Mouse (Mus musculus): ENCODE results near the gene Poc1b.

The Poc1b gene

DNA sequence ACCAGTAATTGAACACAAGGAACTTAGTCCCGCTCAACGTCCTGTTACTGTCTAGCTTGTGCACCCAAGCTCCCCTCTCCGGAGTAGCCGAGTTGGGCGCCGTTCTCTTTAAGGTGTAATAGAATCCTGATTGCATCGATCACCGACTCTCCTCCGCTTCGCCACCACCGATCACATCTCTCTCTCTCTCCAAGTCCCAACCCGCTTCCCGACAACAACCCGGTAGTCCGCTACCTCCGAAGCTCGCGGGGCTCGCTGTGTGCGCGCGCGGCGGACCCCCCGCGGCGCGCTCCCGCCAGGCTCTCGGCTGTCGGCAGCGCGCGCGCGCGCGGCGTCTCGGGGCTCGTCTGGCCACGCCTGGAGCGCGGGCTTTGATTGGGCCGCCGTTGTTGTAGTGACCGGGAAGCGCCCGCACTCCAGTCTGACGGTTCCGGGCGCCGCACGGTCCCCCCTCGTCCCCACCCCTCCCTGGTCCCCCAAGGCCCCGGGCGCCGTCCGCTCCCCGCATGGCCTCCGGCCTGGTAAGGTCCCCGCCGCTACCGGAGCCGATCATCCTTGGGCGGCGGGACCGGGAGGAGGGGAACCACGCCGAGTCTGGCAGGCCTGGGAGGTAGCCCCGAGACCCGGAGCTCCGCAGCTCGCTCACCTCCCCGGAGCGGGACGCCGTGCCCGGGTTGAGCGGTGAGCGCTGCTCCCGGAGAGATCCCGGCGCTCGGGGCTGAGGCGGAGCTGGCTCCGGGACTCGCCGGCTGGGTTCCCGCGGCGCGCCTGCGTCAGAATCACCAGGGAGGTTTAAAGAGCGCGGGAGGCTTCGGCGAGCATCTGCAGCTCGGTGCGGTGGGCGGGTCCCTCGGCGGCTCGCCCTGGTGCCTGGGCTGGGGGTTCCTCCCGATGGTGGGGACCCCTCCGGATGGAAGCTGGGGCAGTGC lies at the start of gene Poc1b:
Gene Poc1b, plus strand, starts transcription at position 334 of the 929 bp plus-strand sequence.
- peak; percentile 92 for DNase-seq (ENCODE audit: low spot score in 2 of 2)

DNA sequence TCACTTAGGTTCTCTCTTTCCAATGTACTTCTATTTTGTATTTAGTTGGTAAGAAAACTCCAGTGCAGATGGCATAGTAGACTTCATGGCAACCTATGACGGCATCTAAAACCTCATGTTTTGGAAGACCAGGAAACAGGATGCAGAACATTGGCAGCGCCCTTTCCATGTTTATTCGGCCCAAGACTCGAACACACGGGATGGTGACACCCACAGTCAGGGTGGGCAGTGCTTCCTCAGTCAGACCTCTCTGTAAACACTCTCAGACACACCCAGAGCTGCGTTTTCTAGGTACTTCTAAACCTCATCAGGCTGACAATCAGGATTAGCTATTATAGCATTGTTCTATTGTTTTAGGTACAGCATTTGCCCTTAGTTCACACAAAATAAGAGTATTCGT lies 46.2 kb upstream of the Poc1b start:
- no peak for DNase-seq (ENCODE audit: low spot score in 2 of 2)

DNA sequence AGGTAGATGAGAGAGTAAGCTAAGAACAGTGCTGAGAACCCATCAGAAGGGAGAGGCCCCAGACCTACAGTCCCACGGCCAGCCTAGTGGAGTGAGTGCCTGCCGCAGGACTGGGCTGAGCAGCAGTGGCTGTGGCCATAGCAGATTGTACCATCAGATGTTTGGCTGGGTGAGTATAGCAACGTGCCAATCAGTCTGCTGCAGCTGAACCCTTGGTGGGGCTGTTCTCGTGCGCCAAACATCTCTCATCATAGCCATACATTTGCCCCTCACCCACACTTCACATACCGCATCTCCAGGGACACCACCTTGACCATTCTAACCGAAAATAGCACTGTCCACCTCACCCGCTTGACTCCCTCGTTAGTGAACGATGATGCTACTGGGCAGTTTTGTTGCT lies 45.4 kb upstream of the Poc1b start:
- no peak for DNase-seq (ENCODE audit: low spot score in 2 of 2)

DNA sequence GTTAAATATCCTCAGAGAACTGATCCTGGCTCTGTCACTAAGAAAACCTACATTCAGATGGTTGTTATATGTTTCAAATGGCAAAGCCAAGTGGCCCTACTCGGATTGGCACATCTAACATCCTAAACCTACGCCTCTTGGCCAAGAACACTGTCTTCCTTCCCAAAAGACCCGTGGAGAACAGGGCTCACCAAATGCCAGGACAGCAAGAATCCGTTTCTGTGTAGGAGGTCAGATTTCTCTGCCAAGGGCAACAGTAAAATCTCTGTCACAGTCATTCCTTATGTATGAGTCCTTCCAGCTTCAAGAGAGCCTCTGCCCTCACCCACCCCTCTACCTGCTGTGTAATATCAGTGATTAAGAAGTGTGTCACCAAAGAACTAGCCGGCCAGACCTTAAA lies 44.3 kb upstream of the Poc1b start:
- DNase-seq (ENCODE audit: low spot score in 2 of 2): no peak

DNA sequence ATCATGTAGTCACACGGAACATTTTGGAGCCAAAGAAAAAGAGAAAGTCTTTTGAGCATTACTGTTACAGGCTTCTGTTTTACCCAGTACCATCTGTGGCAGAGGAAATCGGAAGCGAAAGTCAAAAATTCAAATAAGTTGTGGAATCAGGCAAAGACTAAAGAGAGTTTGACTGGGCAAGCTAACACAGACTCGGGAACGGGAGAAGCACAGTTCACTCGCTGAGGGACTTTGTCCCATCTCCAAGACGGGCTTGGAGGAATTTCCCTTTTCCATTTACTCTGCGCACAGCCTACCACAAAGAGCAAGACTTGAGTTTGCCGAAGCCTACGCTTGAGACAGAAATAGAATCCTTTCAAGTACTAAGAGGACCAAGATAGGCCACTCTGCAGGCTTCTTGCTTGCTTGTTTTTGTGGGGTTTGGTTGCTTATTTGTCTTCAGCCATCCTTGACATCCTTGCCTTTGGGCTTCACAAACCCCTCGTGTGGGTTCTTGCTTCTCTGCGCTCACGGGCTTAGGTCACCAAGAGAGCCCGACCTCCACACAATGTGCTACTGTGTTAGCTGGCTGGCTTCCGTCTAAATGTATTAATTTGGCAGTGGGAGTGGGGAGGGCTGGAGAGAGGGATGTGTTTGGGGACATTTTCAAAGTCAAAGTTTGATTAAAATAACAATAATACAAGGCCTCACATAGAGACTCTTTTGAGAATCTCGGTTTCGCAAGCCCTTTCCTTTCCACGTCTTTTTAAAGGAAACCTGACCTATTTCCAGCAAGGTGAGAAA lies 30.5 kb upstream of the Poc1b start:
- peak; percentile 27 to 30 for DNase-seq (ENCODE audit: low spot score in 2 of 2)

DNA sequence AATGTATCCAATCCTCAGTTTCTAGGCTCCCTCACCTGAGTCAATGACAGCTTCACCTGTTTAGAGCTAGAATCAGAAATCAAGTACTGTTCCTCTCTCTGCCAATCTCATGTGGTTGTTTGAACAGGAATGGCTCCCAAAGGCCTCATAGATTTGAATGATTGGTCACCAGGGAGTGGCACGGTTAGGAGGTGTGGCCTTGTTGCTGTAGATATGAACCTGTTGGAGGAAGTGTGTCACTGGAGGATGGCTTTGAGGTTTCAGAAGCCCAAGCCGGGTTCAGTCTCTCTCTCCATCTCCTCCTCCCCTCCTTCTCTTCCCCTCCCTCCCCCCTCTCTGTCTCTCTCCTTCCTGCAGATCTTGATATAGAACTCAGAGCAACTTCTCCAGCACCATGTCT lies 28.2 kb upstream of the Poc1b start:
- peak in 1 of 2 experiments; percentile 8 for DNase-seq (ENCODE audit: low spot score in 2 of 2)

DNA sequence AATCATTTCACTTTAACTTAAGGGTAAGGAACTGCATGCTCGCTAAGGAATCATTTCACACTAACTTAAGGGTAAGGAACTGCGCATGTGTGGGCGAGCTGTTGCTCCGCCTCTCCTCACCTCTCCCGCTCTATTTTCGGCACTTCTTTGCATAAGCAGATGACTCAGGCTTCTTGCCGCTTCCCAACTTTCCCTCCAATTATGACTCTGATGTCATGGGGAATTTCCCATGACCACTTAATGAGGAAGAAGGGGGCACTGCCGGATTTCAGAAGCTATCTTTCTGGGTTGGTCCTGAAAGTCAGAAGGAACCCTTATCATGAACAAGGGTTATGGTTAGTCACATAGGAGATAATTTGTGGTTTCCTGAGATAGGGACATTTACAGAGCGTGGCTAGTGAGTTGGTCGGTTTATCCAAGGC lies 25.3 kb upstream of the Poc1b start:
- peak; percentile 38 to 54 for DNase-seq (ENCODE audit: low spot score in 2 of 2)

DNA sequence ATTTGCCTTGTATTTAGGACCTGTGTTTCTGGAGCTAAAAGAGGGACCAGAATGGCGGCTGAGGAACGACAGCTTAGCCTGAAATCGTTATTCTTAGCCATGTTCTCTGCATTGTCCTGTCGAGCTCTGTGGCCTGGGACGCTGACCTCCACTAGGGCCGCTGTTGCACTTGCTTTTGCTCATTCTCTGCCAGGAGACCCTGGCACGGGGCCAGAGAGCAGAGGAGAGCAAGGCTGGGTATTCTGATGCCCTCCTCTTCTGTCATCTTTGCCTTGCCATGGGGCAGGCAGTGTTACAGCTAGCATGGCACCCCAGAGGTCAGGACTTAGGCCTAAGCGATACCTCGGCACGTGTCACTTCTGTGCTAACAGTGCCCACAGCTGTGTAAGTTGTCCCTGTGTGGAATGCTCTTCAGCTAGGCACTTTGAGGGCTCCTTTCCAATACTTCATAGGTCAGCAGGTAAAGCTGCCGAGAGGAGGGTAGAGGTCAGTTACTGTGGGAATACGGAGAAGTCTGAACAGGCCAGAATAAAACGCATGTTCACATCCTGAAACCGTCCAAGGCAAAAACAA lies 23.3 kb upstream of the Poc1b start:
- DNase-seq (ENCODE audit: low spot score in 2 of 2): peak in 1 of 2 experiments; percentile 41

DNA sequence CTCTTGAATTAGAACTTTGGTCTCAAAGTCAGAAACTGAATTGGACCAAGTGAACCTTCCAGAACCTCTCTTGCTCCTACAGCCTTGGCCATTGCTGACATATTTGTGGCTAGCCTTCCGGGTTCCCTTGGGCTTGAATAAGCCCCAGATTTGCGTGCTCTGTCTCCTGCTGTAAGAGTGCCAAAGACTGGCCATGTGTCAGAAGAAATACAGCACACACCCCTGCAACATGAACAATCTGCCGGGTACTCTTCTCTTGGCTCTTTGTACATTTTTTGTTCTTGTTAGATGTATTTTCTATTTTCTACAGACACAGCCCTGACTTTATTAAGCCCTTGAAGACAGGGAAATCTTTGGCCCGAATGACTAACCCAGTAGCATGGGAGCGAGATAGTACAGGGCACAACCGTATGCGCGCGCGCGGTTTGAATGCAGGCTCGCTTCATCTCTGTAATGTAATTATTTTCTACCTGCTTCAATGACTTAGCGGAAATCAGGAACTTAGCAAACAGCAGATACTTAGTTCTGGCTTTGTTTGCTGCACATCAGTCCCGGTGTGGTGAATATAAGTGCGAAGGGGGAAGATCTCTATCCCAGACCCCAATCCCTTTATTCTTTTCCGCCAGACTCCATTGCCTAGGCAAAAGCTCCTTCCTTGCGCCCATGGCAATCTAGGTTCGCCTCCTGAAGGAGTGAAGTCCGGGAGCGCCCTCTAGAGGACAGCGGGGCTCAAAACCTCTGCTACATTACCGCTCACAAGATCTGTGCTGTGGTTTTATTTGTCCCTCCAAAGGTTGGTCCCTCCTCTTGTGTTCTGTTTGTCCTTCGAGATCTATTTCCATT lies 22.2 kb upstream of the Poc1b start:
- DNase-seq (ENCODE audit: low spot score in 2 of 2): peak; percentile 88 to 94

DNA sequence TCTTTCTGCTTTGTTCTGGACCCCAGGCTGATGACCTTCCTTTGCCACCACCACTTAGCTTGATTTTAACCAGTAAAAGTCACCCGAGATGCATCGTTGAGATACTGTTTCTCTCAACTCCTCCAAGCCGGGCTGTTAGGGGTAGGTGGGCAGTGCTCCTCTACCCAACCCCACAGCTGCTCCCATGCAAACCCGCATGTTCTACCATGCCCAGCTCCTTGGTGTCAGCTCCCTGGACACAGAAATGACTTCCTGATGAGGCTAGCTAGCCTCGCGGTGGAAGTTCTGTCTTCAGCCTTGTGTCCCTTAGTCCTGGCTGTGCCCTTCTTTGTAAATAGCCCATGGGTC lies 21.6 kb upstream of the Poc1b start:
- DNase-seq (ENCODE audit: low spot score in 2 of 2): no peak

DNA sequence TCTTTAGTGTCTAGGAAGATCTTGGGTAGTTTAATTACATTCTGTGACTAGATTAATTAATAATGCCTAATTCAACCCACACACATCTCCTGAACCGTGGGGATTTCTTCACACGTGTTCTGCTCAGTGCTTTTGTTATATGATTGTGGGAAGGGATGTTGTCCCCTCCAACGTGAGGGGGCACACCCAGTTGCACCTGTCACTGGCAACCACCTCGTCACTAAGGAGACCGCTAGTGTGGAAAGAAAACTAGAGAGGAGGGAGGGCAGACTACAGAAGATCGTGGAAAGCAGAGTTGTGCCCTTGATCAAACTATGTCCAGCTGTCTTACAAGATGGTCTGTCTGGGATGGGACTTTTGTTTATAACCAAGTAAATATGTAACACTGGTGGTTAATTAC lies 20.8 kb upstream of the Poc1b start:
- DNase-seq (ENCODE audit: low spot score in 2 of 2): no peak

DNA sequence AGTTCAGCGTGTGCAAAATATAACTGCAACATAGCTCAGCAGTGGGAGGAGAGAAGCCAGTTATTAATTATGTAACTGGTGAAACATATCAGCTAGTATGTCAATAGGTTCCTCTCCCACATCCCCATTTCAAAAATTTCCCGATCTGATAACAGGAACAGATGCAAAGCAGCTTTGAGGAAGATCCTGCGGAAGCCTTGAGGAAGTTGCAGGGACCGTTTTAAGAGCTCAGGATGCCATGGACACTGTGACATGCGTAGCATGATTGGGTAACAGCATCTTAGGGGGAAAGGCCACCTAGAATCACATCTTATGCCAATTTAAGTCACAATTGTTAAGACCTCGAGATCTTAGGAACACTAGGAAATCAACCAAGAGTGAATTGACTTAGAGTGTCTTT lies 16.9 kb upstream of the Poc1b start:
- peak in 1 of 2 experiments; percentile 14 for DNase-seq (ENCODE audit: low spot score in 2 of 2)

DNA sequence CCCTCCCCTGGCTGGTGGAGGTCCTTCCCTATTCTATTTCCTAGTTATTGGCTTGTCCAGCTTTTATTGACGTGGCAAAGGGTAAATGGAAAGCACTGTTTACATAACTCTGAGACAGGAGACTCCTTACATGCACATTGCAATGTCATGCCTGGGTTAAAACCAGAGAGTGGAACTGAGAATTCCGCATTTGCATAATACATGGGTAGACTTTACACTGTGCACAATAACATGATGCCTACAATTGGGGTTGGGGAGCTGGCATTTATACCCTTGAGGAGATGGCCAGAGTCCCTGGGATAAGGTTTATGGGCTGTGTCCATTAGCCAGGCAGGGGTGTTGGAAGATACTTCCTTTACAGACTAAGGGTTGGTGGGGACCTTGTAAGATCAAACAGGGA lies 13.5 kb upstream of the Poc1b start:
- DNase-seq (ENCODE audit: low spot score in 2 of 2): peak in 1 of 2 experiments; percentile 9

DNA sequence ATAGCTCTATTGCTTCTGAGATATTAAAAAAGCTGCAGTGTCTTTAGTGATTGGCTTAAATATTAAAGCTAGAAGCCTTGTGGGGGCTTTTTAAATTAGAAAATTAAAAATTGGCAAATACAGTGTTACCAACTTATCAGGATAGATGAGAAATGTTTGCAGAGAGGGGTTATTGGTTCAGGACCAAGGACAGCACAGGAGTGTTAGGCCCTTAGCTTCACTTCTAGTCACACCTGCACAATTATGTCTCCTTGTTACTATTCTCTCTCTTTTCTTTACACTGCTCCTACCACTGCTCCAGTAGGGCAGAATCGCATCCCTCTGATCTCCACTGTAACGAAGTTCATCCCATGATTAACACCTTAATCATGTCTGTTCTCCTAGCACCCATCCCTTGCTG lies 11.7 kb upstream of the Poc1b start:
- DNase-seq (ENCODE audit: low spot score in 2 of 2): peak in 1 of 2 experiments; percentile 2

DNA sequence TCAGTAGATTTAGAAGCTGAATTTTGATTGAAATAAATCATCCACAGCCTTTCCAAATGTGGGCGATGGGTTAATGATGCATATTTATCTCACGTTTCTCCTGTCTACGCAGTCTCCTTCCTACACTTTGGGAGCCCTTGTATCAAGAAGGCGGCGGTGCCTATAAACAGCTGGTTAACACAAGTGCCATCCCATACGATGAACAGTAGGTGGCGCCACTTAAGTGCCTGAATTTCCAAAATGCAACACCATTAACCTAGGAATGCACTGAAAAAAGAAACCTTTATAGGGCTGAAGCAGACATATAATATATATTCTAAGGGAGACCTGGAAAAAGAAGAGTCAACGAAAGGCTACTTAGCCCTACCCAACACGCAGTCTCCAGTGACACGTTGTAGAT lies 9.5 kb upstream of the Poc1b start:
- DNase-seq (ENCODE audit: low spot score in 2 of 2): peak in 1 of 2 experiments; percentile 70

DNA sequence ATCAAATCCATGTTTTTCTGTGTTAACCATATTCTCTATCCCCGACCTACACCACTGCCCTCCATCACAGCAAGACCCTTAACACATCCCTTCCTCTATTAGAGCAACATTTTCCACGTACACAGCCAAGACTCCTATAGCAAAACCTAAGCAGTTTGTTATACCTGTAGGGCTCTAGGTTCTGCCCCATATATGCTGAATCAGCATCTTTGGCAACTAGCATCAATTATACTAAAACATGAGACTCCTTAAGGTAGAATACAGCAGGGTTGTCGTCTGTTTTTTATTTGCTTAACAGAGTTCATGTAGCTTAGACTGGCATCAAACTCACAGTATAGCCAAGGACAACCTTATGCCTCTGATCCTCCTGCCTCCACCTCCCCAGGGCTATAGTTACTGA lies 1.3 kb upstream of the Poc1b start:
- peak in 1 of 2 experiments; percentile 19 for DNase-seq (ENCODE audit: low spot score in 2 of 2)

DNA sequence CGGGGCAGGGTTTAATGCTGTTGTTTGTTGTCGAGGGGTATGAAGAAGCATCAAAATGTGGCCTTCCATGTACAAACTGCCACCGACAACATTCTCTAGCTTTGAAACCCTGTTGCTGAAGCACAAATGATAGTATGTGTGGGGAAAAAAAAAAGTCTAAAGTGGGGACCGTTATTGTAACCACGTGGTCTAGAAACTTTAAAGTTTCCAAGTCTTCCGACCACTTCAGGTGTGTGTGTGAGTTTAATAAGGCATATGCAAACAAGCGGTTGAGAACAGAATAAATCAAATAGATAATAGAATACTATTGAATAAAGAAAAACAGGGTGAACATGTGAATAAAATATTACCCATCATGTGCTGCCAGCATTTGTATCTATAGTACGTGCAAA lies 529 bp upstream of the Poc1b start:
- DNase-seq (ENCODE audit: low spot score in 2 of 2): no peak

DNA sequence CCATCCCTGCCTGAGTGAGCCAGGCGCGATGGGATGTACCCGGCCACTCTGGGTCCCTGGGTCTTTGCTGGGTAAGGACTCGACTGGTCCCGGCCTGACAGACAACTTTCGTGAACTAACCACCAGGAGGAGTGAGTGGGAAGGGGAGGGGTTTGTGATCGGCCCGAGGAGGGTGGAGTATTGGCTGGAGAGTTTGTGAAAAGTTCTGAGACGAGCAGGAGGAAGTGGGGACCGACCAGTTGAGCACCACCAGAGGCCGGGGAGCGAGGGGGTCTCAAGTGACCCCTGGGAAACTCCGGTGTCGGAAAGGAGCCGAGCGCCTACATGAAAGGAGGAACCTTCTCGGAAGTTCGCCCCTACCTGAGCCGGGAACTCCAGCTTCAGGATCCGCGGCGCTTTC lies 1.1 kb downstream of the Poc1b start, which contains the start of gene Galnt4:
Gene Galnt4, plus strand, starts transcription at position 196 of the 400 bp plus-strand sequence.
- DNase-seq (ENCODE audit: low spot score in 2 of 2): peak; percentile 79 to 82

DNA sequence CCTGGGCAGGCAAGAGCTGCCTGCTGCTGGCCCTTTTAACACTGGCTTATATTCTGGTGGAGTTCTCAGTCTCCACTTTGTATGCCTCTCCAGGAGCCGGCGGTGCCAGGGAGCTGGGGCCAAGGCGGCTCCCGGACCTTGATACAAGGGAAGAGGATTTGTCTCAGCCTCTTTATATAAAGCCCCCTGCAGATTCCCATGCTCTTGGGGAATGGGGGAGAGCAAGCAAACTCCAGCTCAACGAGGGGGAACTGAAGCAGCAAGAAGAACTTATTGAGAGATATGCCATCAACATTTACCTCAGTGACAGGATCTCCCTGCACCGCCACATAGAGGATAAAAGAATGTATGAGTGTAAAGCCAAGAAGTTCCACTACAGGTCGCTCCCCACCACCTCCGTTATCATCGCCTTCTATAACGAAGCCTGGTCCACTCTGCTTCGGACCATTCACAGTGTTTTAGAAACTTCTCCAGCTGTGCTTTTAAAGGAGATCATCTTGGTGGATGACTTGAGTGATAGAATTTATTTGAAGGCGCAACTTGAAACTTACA lies 1.7 kb downstream of the Poc1b start:
- no peak for DNase-seq (ENCODE audit: low spot score in 2 of 2)

DNA sequence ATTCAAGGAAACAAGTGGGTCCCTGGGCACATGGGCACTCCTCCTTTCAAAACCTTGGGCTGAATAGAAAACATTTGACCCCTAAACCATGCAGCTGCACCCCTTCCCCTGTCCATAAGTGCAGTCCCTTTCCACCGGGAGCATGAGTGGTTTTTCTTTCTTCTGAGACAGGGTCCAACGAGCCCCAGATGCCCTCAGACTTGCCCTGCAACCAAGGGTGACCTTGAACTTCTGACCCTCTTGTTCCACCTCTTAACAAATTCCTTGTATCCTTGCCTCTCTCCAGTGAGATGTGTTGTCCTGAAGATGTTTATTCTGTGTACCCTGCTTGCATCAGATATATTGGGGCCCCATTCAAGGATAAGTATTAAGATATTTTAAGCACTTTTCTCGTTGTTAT lies 6.7 kb downstream of the Poc1b start:
- no peak for DNase-seq (ENCODE audit: low spot score in 2 of 2)

DNA sequence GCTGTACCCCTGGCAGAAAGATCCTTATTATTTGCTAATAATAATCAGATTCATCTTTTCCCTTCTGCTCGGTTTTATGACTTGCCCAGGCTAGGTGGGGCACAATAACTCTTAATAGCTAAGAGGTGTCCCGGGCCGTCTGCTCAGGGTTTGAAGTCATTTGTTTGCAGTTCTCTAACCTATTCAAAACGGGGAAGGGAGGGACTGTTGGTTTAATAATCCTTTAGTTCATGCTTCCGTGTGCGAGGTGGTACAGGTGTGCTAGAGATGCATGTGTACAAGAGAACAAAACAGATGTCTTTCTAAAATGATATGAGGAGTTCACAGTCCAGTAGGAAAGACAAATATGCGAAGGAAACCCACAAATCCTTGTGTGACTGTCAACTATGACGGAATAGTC lies 7.5 kb downstream of the Poc1b start:
- DNase-seq (ENCODE audit: low spot score in 2 of 2): no peak

All from right cerebral cortex, postnatal 10 days (tissue).